Mouse (Mus musculus): ENCODE measurements around the gene Fam124b. TPM values are rescaled to one million over a fixed set of nuclear protein-coding genes. Genes with fewer than 3 reads are reported as not detected.

Gene Fam124b
- not detected in 2 replicates for polyA plus RNA-seq (2012; ENCODE audit: insufficient read depth, insufficient read length, missing spikeins)

GRCm38 (mm10) chr1:80218268-80218667, at the start of gene Fam124b:
Gene Fam124b, minus strand, starts transcription at chr1:80218473.
- Histone ChIP-seq H3K4me1 (ENCODE audit: control insufficient read depth, insufficient read depth, insufficient read length, low read length) (peaks cover 3% of the 10 kb centered on the region; the same call in 1 of the 2 replicates), H3K4me3 (ENCODE audit: insufficient read depth, low read depth, low read length) (no peak within 1 kb of the TSS), H3K27ac (replicated peaks; ENCODE audit: low read depth, low read length) (no peak within 1 kb of the TSS)

- Histone ChIP-seq H3K27ac (replicated peaks; ENCODE audit: low read depth, low read length) (no peak overlapping the region), H3K4me3 (ENCODE audit: insufficient read depth, low read depth, low read length) (no peak overlapping the region), H3K4me1 (ENCODE audit: control insufficient read depth, insufficient read depth, insufficient read length, low read length) (no peaks in the 10 kb centered on the region)
Measured at GRCm38 (mm10) chr1:80260443-80260842, 42.2 kb upstream of the Fam124b start.

- Histone ChIP-seq H3K4me3 (ENCODE audit: insufficient read depth, low read depth, low read length) (no peak overlapping the region), H3K27ac (replicated peaks; ENCODE audit: low read depth, low read length) (no peak overlapping the region), H3K4me1 (ENCODE audit: control insufficient read depth, insufficient read depth, insufficient read length, low read length) (no peaks in the 10 kb centered on the region)
Measured at GRCm38 (mm10) chr1:80258632-80259031, 40.4 kb upstream of the Fam124b start.

GRCm38 (mm10) chr1:80253309-80253708, 35.0 kb upstream of the Fam124b start:
- Histone ChIP-seq H3K27ac (replicated peaks; ENCODE audit: low read depth, low read length) (no peak overlapping the region), H3K4me1 (ENCODE audit: control insufficient read depth, insufficient read depth, insufficient read length, low read length) (no peaks in the 10 kb centered on the region), H3K4me3 (ENCODE audit: insufficient read depth, low read depth, low read length) (no peak overlapping the region)

- Histone ChIP-seq H3K27ac (replicated peaks; ENCODE audit: low read depth, low read length) (no peak overlapping the region), H3K4me1 (ENCODE audit: control insufficient read depth, insufficient read depth, insufficient read length, low read length) (no peaks in the 10 kb centered on the region), H3K4me3 (ENCODE audit: insufficient read depth, low read depth, low read length) (no peak overlapping the region)
Measured at GRCm38 (mm10) chr1:80250247-80250646, 32.0 kb upstream of the Fam124b start.

GRCm38 (mm10) chr1:80247131-80247530, 28.9 kb upstream of the Fam124b start:
- no peak overlapping the region for H3K27ac ChIP-seq (replicated peaks; ENCODE audit: low read depth, low read length)
- H3K4me1 ChIP-seq (ENCODE audit: control insufficient read depth, insufficient read depth, insufficient read length, low read length), result no peaks in the 10 kb centered on the region
- H3K4me3 ChIP-seq (ENCODE audit: insufficient read depth, low read depth, low read length), result no peak overlapping the region

GRCm38 (mm10) chr1:80244123-80244522, 25.9 kb upstream of the Fam124b start:
- Histone ChIP-seq H3K4me1 (ENCODE audit: control insufficient read depth, insufficient read depth, insufficient read length, low read length) (no peaks in the 10 kb centered on the region), H3K27ac (replicated peaks; ENCODE audit: low read depth, low read length) (no peak overlapping the region), H3K4me3 (ENCODE audit: insufficient read depth, low read depth, low read length) (no peak overlapping the region)

GRCm38 (mm10) chr1:80241579-80241978, 23.3 kb upstream of the Fam124b start:
- Histone ChIP-seq H3K27ac (replicated peaks; ENCODE audit: low read depth, low read length) (no peak overlapping the region), H3K4me3 (ENCODE audit: insufficient read depth, low read depth, low read length) (no peak overlapping the region), H3K4me1 (ENCODE audit: control insufficient read depth, insufficient read depth, insufficient read length, low read length) (no peaks in the 10 kb centered on the region)

- Histone ChIP-seq H3K4me1 (ENCODE audit: control insufficient read depth, insufficient read depth, insufficient read length, low read length) (no peaks in the 10 kb centered on the region; the same call in 1 of the 2 replicates), H3K4me3 (ENCODE audit: insufficient read depth, low read depth, low read length) (no peak overlapping the region), H3K27ac (replicated peaks; ENCODE audit: low read depth, low read length) (no peak overlapping the region)
Measured at GRCm38 (mm10) chr1:80240017-80240660, 21.9 kb upstream of the Fam124b start.

- Histone ChIP-seq H3K4me3 (ENCODE audit: insufficient read depth, low read depth, low read length) (no peak overlapping the region), H3K27ac (replicated peaks; ENCODE audit: low read depth, low read length) (no peak overlapping the region), H3K4me1 (ENCODE audit: control insufficient read depth, insufficient read depth, insufficient read length, low read length) (no peaks in the 10 kb centered on the region; the same call in 1 of the 2 replicates)
Measured at GRCm38 (mm10) chr1:80239481-80239880, 21.2 kb upstream of the Fam124b start.

GRCm38 (mm10) chr1:80236951-80237702, 18.9 kb upstream of the Fam124b start:
- H3K4me3 ChIP-seq (ENCODE audit: insufficient read depth, low read depth, low read length), result no peak overlapping the region
- H3K27ac ChIP-seq (replicated peaks; ENCODE audit: low read depth, low read length), result no peak overlapping the region
- no peaks in the 10 kb centered on the region; the same call in 1 of the 2 replicates for H3K4me1 ChIP-seq (ENCODE audit: control insufficient read depth, insufficient read depth, insufficient read length, low read length)

- Histone ChIP-seq H3K4me1 (ENCODE audit: control insufficient read depth, insufficient read depth, insufficient read length, low read length) (no peaks in the 10 kb centered on the region; the same call in 1 of the 2 replicates), H3K27ac (replicated peaks; ENCODE audit: low read depth, low read length) (no peak overlapping the region), H3K4me3 (ENCODE audit: insufficient read depth, low read depth, low read length) (no peak overlapping the region)
Measured at GRCm38 (mm10) chr1:80236126-80236525, 17.9 kb upstream of the Fam124b start.

GRCm38 (mm10) chr1:80230612-80231011, 12.3 kb upstream of the Fam124b start:
- Histone ChIP-seq H3K4me3 (ENCODE audit: insufficient read depth, low read depth, low read length) (no peak overlapping the region), H3K4me1 (ENCODE audit: control insufficient read depth, insufficient read depth, insufficient read length, low read length) (0 out of 2 replicates have a peak, but pooled peaks cover 2% of the 10 kb centered on the region), H3K27ac (replicated peaks; ENCODE audit: low read depth, low read length) (no peak overlapping the region)

GRCm38 (mm10) chr1:80224839-80225412, 6.7 kb upstream of the Fam124b start:
- no peak overlapping the region for H3K27ac ChIP-seq (replicated peaks; ENCODE audit: low read depth, low read length)
- H3K4me3 ChIP-seq (ENCODE audit: insufficient read depth, low read depth, low read length), result no peak overlapping the region
- no peaks in the 10 kb centered on the region for H3K4me1 ChIP-seq (ENCODE audit: control insufficient read depth, insufficient read depth, insufficient read length, low read length)

- Histone ChIP-seq H3K4me1 (ENCODE audit: control insufficient read depth, insufficient read depth, insufficient read length, low read length) (peaks cover 3% of the 10 kb centered on the region; the same call in 1 of the 2 replicates), H3K4me3 (ENCODE audit: insufficient read depth, low read depth, low read length) (no peak overlapping the region), H3K27ac (replicated peaks; ENCODE audit: low read depth, low read length) (no peak overlapping the region)
Measured at GRCm38 (mm10) chr1:80221151-80221550, 2.9 kb upstream of the Fam124b start.
